Mouse (Mus musculus) lung, postnatal 10 days (tissue): ENCODE results near the gene Traf3ip1.

Source experiments
- DNase-seq: peaks from one replicate; pipeline ENCODE4 v3.0.0; 2021

Gene Traf3ip1

DNA sequence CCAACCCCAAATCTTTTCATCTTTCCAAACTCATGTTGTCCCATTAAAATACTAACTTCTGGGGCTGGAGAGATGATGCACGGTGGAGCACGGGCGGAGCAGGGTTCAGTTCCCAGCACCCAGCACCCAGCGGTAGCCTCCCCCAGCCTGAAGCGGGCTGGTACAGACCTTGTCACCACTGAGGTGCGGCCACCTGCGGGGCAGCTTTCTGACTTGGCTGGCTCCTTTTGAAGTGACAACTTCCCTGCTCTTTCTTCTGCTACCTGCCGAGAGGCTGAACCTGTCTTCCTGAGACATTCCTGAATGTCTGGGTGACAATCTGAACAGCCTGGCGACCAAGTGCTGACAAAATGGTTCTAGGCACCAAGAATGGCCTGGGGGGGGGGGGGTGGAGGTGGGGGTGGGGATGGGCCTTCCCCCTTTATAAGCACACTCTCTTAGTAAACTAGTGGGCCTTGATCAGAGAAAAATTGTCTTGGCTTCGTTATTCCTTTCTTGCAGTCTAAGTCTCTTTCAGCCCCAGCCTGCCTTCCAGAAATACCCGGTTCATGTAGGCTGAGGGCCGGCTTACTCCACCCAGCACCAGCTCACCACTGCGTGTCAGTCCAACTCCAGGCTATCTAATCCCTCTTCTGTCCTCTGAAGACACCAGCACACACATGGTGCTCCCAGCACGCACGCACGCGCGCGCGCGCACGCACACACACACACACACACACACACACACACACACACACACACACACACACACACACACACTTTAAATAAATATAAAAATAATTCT lies 43.5 kb downstream of the Traf3ip1 start:
- no peak for DNase-seq

DNA sequence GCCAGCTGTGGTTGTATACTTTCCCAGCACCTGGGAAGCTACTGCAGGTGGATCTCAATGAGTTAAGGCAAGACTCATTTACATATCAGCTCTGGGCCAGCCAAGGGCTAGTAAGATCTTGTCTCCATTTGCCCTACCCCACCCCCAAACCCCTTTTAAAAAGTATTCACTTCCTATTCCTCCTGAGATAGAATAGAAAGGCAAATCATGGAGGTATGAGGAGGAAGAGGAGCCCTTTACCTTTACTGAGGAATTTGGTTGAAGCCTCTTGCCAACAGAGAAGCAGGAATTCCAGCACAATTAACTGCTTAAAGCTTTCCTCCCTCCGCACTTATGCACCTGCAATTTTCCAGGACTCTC lies 44.1 kb downstream of the Traf3ip1 start:
- no peak for DNase-seq

DNA sequence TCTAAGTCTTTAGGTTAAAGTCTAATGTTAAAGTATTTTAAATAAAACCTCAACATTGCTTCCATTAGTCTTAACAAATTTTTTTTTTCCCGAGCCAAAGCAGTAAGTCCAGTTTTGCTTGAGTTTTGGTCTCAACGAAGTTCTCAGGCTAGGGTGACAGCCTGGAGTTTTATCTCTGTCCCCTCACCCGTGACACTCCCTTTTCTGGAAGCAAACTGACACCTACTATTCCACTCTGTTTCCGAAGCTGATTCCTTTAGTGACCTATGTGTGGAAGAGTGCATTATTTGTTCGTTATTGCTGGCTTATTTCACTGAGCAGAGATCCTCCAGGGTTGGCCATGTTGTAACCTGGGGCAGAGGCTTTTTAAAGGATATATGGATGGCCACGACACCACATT lies 44.8 kb downstream of the Traf3ip1 start:
- DNase-seq = no peak

DNA sequence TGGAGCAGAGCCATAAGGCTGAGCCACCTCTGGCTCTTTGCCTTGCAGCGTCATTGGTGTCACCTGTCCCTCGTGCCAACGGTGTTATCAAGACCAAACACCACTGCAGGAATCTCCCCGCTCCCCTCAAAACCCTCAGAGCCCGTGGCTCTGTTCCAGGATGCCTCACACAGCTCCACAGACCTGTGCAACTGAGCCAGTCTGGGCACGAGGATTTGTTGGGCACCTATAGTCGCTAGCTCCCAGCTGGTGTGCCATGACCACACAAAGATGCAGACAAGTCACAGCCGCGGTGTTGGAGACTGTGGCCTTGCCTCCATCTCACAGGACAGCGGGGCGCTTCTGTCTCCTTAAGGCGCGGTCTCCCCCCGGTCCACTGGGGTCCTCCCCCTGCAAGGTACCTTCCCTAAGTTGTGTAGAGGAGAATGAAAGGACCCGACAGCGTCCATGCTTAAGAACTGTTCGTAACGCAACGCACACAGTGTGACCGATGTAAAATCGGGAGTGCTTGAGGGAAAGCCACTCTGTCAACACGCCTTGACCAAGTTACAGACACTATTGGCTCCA lies 45.3 kb downstream of the Traf3ip1 start:
- peak; percentile 29 for DNase-seq

DNA sequence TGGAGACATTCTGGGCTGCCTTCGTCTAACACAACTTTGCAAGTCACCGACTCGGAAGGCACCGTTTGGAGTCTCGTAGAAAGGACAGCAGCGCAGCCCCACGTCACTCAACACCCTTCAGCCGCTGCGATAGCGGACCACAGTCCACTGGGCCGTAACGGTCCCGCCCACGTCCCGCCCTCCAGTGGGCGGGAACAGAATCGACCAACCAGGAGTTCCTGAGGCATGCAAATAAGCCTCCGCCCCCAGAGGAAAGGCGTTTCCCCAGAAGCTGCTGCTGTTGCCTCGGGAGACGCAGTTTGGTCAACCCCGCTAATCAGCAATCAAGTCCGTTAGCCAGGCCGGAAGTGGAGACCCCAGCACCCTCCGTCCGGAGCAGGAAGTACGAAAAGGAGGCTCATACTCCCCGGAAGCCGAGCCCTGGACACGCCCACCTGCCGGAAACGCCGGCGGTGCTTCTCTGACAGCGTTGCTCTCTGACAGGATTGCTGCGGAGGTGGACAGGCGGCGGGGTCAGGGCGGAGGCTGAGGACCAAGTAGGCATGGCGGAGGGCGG lies 45.9 kb downstream of the Traf3ip1 start, which contains the start of gene Asb1:
Gene Asb1, plus strand, starts transcription at position 274 of the 556 bp plus-strand sequence.
- peak; percentile 98 for DNase-seq

DNA sequence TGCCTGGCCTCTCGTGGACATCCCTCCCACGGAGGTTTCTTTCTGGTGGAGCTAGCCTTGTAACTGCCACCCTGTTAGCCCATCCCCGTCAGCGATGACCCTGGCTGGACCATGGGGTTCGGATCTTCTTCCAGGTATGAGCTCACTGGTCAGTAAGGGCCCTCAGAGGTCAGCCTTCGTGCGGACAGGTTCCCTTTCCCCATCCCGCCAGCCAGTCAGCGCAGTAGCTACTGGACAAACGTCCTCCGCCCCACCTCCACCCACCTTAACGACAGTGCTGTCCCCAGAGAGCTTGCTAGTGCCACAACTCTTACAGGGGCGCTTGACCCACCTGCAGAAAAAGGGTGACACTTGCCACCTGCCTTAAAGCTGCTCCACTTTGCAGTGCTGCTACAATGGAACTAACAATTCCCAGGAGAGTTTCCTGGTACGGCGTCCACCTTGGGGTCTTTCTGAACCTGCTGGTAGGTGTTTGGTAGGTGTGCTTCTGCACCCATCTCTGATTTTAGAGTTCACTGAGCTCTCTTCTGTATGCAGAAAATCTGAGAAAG lies 46.7 kb downstream of the Traf3ip1 start:
- DNase-seq = peak; percentile 13

DNA sequence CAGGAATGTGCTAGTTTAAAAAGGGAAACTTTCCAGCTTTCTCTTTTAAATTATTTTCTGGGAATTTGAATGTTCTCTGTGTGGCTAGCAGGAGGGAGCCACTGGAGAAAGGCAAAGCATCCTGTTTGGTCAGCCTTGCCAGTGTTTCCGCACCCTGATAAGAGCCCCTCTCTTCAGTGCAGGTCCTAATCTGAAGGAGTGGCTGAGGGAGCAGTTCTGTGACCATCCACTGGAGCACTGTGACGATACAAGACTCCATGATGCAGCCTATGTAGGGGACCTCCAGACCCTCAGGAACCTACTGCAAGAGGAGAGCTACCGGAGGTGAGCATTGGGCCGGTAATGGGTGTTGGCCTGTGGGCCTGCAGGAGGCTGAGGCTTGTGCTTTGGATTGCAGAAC lies 49.5 kb downstream of the Traf3ip1 start:
- no peak for DNase-seq

DNA sequence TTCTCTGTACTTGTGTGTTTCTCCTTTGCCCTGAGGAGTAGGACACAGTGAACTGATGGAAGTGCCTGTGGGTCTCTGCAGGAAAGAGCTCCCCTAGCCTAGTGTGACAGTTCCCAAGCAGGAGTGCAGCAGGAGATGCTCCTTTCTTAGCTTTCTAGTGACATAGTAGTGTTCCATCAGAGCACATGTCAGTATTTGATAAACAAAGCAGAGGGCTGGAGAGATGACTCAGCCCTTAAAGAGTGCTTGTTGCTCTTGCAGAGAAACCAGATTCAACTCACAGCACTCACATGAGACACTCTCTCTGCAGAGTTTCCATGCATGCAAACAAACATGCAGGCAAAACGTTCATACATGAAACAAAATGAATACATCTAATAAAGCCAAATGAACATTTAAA lies 50.8 kb downstream of the Traf3ip1 start:
- no peak for DNase-seq

DNA sequence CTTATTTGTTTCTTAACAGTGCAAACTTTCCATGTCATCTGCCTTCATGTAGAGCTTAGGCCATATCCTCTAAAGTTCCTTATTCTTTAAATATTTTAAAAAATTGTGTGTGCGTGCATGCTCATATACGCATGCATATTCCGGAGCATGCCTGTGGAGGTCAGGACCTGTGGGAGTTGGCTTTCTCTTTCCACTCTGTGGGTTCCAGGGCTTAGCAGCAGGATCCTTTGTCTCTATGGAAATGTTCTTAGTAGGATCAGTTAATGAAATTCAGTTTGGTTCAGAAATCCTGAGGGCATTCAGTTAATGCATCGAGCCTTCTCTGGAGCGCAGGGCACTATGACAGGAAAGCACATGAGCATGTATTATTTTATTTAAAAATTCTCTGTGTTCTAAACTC lies 53.1 kb downstream of the Traf3ip1 start:
- no peak for DNase-seq

DNA sequence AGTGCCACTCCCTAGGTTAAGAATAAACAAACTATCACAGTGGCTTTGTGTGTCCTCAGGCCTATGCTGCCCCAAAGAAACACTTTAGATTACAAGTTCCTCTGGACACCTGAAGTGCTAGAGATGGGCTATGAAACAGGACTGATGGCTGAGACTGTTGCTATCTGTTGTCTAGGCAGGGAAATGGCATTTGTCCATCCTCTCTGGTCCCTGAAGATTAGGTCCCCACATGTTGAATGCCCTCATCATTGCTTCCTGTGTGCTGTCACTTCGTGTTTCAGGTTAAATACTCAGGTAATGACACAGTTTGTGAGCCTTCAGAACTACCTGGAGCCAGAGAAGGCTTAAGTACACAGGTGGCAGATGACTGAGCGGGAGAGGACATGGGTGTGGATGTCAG lies 54.6 kb downstream of the Traf3ip1 start:
- DNase-seq = no peak

DNA sequence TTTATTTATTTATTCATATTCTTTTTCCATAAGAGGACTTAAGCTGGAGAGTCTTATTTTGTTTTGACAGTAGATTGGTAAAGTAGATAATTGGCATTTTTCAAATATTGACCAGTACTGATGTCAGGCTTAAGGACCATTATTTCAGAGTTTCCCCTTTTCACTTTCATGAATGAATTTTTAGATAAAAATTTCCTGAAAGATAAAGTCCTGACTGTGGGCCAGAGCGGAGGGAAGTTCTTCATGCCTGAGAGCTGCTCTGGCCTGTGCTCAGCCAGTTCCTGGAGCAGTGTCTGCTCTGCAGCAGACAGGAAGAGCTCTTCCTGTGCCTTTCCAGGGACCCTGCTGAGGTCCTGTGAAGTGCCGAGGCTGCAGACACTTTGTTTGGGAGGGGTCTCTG lies 62.7 kb downstream of the Traf3ip1 start:
- no peak for DNase-seq

DNA sequence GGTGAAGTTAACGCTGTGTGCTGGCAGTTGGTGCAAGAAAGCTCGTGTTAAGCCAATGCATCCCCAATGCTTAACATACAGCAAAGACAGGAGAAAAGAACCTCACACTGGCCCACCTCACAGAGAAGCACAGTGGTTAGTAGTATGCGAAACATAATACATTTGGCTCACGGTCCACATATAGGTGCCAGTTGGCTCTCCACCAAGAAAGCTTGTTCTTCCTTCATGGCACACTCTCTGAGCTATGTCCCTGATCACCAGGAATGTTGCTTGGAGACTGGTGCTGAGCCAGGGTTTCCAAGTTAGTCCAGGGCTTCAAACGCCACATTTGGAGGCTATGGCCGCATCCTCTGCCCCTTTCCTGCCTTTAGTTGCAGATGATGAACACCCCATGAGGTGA lies 66.8 kb downstream of the Traf3ip1 start:
- no peak for DNase-seq

DNA sequence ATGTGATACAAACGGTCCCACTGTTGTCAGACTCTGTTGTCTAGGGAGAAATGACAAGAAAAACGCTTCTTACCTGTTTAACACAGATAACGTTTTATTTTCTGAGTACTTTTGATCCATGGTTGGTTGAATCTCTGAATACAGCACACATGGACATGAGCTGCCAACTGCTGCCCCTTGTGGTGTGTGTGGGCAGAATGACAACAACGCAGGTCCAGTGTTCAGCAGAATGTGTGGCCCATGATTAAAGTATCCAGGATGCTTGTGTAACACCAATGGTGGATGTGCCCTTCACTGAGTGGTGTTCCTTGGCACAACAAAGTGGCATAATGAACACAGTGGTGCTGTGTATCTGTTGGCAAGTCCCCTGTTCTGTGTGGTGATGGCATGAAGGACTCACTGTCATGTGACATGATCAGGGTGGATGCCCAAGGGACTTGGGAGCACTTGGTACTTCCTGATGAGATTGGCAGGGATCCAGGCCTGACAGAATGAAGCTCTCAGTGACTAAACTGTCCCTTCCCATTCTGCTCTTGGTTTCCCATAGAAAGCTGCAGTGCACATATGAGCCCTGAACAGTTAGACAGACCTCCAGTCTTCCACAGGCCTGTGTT lies 68.6 kb downstream of the Traf3ip1 start:
- DNase-seq = peak; percentile 57

DNA sequence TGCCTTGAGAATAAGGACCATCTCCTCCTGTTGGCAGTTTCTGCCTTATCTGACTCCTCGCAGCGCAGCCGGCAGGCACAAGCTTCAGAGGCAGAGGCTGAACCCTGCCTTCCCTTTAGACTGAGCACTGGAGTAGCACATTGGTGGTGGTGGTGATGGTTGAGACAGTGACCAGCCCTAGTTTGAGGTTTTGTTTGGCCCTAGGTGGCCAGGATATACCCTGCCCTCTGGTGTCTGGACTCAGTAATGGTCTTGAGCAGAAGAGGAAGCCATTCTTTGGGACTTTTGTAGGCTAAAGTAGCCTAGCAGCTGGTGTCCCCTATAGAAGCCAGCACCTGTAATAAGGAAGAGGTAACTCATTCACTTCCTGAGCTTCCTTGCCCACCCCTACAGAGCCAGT lies 69.6 kb downstream of the Traf3ip1 start:
- DNase-seq = peak; percentile 43

DNA sequence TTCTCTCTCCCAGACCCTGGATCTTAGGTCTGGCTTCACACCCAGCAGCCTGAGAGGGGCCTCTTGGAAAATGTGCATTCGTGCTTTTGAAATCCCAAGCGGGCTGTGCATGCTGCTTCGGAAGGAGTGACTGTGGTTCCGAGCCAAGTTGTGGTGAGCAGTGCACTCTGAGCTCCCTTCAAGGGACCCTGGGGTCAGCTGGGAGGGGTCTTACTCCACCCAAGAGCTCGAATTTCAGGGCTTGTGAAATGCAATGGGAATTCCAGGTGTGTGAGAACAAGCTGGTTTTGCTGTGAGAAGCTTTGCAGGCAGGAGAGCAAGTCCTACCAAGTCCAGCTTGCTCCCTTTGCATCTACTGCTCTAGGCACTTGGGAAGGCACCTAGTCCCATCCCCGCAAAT lies 70.2 kb downstream of the Traf3ip1 start:
- no peak for DNase-seq

DNA sequence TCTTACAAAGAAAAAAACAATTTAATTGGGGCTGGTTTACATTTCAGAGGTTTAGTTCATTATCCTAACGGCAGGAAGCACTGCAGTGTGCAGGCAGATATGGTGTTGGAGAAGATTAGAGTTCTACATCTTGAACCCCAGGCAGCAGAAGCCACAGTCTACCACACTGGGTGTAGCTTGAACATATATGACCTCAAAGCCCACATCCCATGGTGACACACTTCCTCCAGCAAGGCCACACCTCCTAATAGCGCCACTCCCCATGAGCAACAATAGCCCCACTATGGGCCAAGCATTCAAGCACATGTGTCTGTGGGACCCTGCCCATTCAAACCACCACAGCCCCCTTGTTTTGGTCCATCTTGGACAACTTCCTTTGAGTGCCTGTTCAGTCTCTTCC lies 72.8 kb downstream of the Traf3ip1 start:
- DNase-seq = no peak

DNA sequence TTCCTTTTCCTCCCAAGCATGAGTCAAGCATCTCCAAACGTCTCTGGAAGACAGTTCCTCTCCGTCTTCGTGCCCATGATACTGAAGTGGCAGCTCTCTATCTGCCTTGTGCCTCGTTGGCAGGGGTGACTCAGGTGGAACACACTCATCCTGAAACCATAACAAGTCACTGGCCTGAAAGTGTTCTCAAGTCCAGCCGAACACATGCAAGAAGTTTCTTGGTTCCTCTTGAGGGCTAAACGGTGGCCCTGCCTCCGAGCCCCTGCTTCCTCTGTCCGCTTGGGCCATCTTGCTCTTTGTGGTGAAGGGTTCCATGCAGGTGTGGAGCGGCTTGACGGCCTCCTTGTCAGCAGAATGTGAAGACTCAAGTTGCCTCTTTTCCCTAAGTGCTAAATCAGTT lies 78.0 kb downstream of the Traf3ip1 start:
- DNase-seq = no peak

DNA sequence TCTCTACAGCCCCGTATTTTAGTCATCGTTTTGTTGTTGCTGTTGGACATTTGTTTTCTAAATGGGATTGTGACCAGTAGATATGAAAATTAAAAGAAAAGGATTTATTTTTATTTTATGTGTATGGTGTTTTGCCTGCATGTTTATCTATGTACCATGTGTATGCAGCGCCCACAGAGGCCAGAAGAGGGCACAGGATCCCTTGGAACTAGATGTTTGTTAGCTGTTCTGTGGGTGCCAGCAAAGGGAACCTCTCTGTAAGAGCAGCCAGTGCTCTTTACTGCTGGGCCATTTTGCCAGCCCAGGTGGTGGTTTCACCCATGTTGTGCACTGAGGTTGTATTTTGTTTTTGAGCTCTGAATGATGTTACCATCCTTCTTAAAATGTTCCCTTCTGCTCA lies 79.8 kb downstream of the Traf3ip1 start:
- DNase-seq = peak; percentile 72

DNA sequence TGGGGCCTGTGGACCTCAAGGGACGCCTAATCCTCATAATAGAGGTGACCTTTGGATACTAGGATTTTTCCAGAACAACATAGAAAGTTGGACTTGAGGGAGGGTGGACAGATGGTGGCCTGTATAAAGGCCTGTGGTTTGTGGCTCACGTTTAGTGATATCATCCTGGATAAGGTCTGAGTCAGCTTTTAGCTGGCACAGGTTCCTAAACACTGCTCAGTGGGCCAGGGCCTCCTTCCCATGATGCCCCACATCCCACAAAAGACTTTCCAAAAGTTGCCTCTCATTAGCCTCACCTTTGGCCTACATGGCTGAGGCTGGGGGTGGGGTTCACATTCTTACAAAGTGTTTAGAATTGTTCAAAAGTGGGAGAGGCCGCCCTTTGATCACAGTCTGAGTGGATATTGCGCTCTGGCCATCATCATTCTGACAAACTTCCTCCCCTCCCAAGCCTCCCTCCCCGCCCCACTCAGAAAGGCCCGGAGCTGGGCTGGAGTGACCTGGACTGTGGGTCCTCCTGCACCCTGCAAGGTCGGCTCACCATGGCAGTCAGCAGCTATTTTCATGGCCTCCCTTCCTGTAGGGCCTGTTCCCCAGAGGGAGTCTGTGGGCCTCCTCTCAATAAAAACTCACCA lies 83.6 kb downstream of the Traf3ip1 start:
- peak; percentile 11 for DNase-seq
